Mouse (Mus musculus): Measurements from ENCODE around the gene Fibp. TPM values are rescaled to one million over a fixed set of nuclear protein-coding genes. Genes with fewer than 3 reads are reported as not detected.
A peak's percentile ranks its signal among the peaks of the same experiment; 100 is the strongest.

Fibp gene
- 87.4 and 93.1 TPM in 2 replicates for polyA plus RNA-seq (2015; fragmentation: Nextera tagmentation; extraction: Ambion mirVana)

- Histone ChIP-seq H3K4me2 (peak within 1 kb of the TSS; percentile 95), H3K4me3 (peak within 1 kb of the TSS; percentile 68), H3K4me1 (peaks cover 55% of the 10 kb centered on the region), H3K36me3 (peaks cover 39% of the 10 kb centered on the region), H3K27ac (replicated peaks) (peak within 1 kb of the TSS; percentile 55), H3K9me3 (no peaks in the 10 kb centered on the region), H3K9ac (peak within 1 kb of the TSS; percentile 86), H3K27me3 (replicated peaks) (no peaks in the 10 kb centered on the region)
- WGBS = under 1% methylated on average over 32 of the region's 32 CpGs
- no peak for ATAC-seq (ENCODE audit: extremely low read depth, insufficient number of reproducible peaks, low FRiP score, low TSS enrichment)
These were observed at the start of gene Fibp for GRCm38 (mm10) chr19:5460465-5460911. Gene Fibp (plus strand): TSS chr19:5460615.

- no peak overlapping the region for H3K4me3 ChIP-seq
- 70% methylated on average over 5 of the region's 5 CpGs for WGBS
- H3K27ac ChIP-seq (replicated peaks) = no peak overlapping the region
- peaks cover 8% of the 10 kb centered on the region; the same call in 1 of the 2 replicates for H3K36me3 ChIP-seq
- peaks cover 39% of the 10 kb centered on the region for H3K4me1 ChIP-seq
- no peak overlapping the region for H3K4me2 ChIP-seq
- H3K9ac ChIP-seq = no peak overlapping the region
- no peaks in the 10 kb centered on the region for H3K27me3 ChIP-seq (replicated peaks)
- H3K9me3 ChIP-seq = no peaks in the 10 kb centered on the region
- no peak for ATAC-seq (ENCODE audit: extremely low read depth, insufficient number of reproducible peaks, low FRiP score, low TSS enrichment)
These were observed 49.8 kb upstream of the Fibp start for GRCm38 (mm10) chr19:5410641-5411040.

- Histone ChIP-seq H3K36me3 (peaks cover 11% of the 10 kb centered on the region; the same call in 1 of the 2 replicates), H3K9ac (no peak overlapping the region), H3K9me3 (no peaks in the 10 kb centered on the region), H3K4me3 (no peak overlapping the region), H3K4me2 (no peak overlapping the region), H3K4me1 (peaks cover 35% of the 10 kb centered on the region), H3K27ac (replicated peaks) (no peak overlapping the region), H3K27me3 (replicated peaks) (no peaks in the 10 kb centered on the region)
- ATAC-seq (ENCODE audit: extremely low read depth, insufficient number of reproducible peaks, low FRiP score, low TSS enrichment) = no peak
- WGBS = 55% methylated on average over 5 of the region's 5 CpGs
These were observed 48.5 kb upstream of the Fibp start for GRCm38 (mm10) chr19:5411961-5412360.

GRCm38 (mm10) chr19:5413840-5414239, 46.6 kb upstream of the Fibp start:
- peaks cover 18% of the 10 kb centered on the region for H3K4me1 ChIP-seq
- H3K9me3 ChIP-seq = no peaks in the 10 kb centered on the region
- H3K4me3 ChIP-seq = no peak overlapping the region
- H3K36me3 ChIP-seq = peaks cover 18% of the 10 kb centered on the region; the same call in 1 of the 2 replicates
- no peak overlapping the region for H3K9ac ChIP-seq
- H3K27ac ChIP-seq (replicated peaks) = no peak overlapping the region
- ATAC-seq (ENCODE audit: extremely low read depth, insufficient number of reproducible peaks, low FRiP score, low TSS enrichment) = no peak
- WGBS = 64% methylated on average over 4 of the region's 4 CpGs
- no peaks in the 10 kb centered on the region for H3K27me3 ChIP-seq (replicated peaks)
- no peak overlapping the region for H3K4me2 ChIP-seq

GRCm38 (mm10) chr19:5414534-5414957, 45.9 kb upstream of the Fibp start:
- H3K4me1 ChIP-seq = peaks cover 13% of the 10 kb centered on the region; the same call in 1 of the 2 replicates
- peaks cover 19% of the 10 kb centered on the region for H3K36me3 ChIP-seq
- H3K9ac ChIP-seq = peak overlapping the region; percentile 47; the same call in 1 of the 2 replicates
- H3K4me2 ChIP-seq = no peak overlapping the region
- no peak overlapping the region for H3K4me3 ChIP-seq
- no peaks in the 10 kb centered on the region for H3K9me3 ChIP-seq
- 49% methylated on average over 2 of the region's 2 CpGs for WGBS
- H3K27me3 ChIP-seq (replicated peaks) = no peaks in the 10 kb centered on the region
- H3K27ac ChIP-seq (replicated peaks) = no peak overlapping the region
- no peak for ATAC-seq (ENCODE audit: extremely low read depth, insufficient number of reproducible peaks, low FRiP score, low TSS enrichment)

GRCm38 (mm10) chr19:5418750-5419466, 41.5 kb upstream of the Fibp start:
- Histone ChIP-seq H3K9me3 (no peaks in the 10 kb centered on the region), H3K4me2 (no peak overlapping the region), H3K27ac (replicated peaks) (no peak overlapping the region), H3K36me3 (peaks cover 59% of the 10 kb centered on the region), H3K4me1 (peaks cover 16% of the 10 kb centered on the region), H3K27me3 (replicated peaks) (no peaks in the 10 kb centered on the region), H3K4me3 (no peak overlapping the region), H3K9ac (no peak overlapping the region)
- 91% methylated on average over 8 of the region's 8 CpGs for WGBS
- no peak for ATAC-seq (ENCODE audit: extremely low read depth, insufficient number of reproducible peaks, low FRiP score, low TSS enrichment)

- no peak overlapping the region for H3K9ac ChIP-seq
- no peak overlapping the region for H3K4me3 ChIP-seq
- ATAC-seq (ENCODE audit: extremely low read depth, insufficient number of reproducible peaks, low FRiP score, low TSS enrichment) = no peak
- H3K9me3 ChIP-seq = no peaks in the 10 kb centered on the region
- WGBS = 79% methylated on average over 9 of the region's 9 CpGs
- peaks cover 59% of the 10 kb centered on the region for H3K36me3 ChIP-seq
- no peak overlapping the region for H3K4me2 ChIP-seq
- H3K27ac ChIP-seq (replicated peaks) = no peak overlapping the region
- no peaks in the 10 kb centered on the region for H3K27me3 ChIP-seq (replicated peaks)
- H3K4me1 ChIP-seq = peaks cover 13% of the 10 kb centered on the region
These were observed 40.8 kb upstream of the Fibp start for GRCm38 (mm10) chr19:5419630-5420029.

- no peak for ATAC-seq (ENCODE audit: extremely low read depth, insufficient number of reproducible peaks, low FRiP score, low TSS enrichment)
- Histone ChIP-seq H3K36me3 (peaks cover 59% of the 10 kb centered on the region), H3K4me2 (no peak overlapping the region), H3K9ac (no peak overlapping the region), H3K9me3 (no peaks in the 10 kb centered on the region), H3K27ac (replicated peaks) (no peak overlapping the region), H3K4me3 (no peak overlapping the region), H3K4me1 (peaks cover 13% of the 10 kb centered on the region), H3K27me3 (replicated peaks) (no peaks in the 10 kb centered on the region)
- WGBS = 89% methylated on average over 6 of the region's 6 CpGs
These were observed 39.8 kb upstream of the Fibp start for GRCm38 (mm10) chr19:5420579-5420978.

- no peak overlapping the region for H3K4me2 ChIP-seq
- H3K27ac ChIP-seq (replicated peaks) = no peak overlapping the region
- WGBS = 88% methylated on average over 5 of the region's 5 CpGs
- H3K27me3 ChIP-seq (replicated peaks) = no peaks in the 10 kb centered on the region
- peaks cover 25% of the 10 kb centered on the region for H3K4me1 ChIP-seq
- peaks cover 65% of the 10 kb centered on the region for H3K36me3 ChIP-seq
- ATAC-seq (ENCODE audit: extremely low read depth, insufficient number of reproducible peaks, low FRiP score, low TSS enrichment) = no peak
- H3K9ac ChIP-seq = no peak overlapping the region
- H3K4me3 ChIP-seq = no peak overlapping the region
- no peaks in the 10 kb centered on the region for H3K9me3 ChIP-seq
These were observed 38.6 kb upstream of the Fibp start for GRCm38 (mm10) chr19:5421784-5422183.

GRCm38 (mm10) chr19:5422267-5422666, 38.1 kb upstream of the Fibp start:
- WGBS = 89% methylated on average over 10 of the region's 10 CpGs
- H3K4me3 ChIP-seq = no peak overlapping the region
- H3K27me3 ChIP-seq (replicated peaks) = no peaks in the 10 kb centered on the region
- peaks cover 30% of the 10 kb centered on the region for H3K4me1 ChIP-seq
- peaks cover 68% of the 10 kb centered on the region for H3K36me3 ChIP-seq
- H3K4me2 ChIP-seq = no peak overlapping the region
- no peaks in the 10 kb centered on the region for H3K9me3 ChIP-seq
- ATAC-seq (ENCODE audit: extremely low read depth, insufficient number of reproducible peaks, low FRiP score, low TSS enrichment) = no peak
- no peak overlapping the region for H3K27ac ChIP-seq (replicated peaks)
- H3K9ac ChIP-seq = peak overlapping the region; percentile 91; the same call in 1 of the 2 replicates

- H3K4me3 ChIP-seq = peak overlapping the region; percentile 84
- WGBS = 85% methylated on average over 9 of the region's 9 CpGs
These were observed 37.4 kb upstream of the Fibp start for GRCm38 (mm10) chr19:5422895-5423443.

More at GRCm38 (mm10) chr19:5422895-5423443, 37.4 kb upstream of the Fibp start:
- Histone ChIP-seq H3K27ac (replicated peaks) (no peak overlapping the region), H3K4me1 (peaks cover 30% of the 10 kb centered on the region), H3K4me2 (peak overlapping the region; percentile 71), H3K36me3 (peaks cover 67% of the 10 kb centered on the region), H3K27me3 (replicated peaks) (no peaks in the 10 kb centered on the region), H3K9ac (peak overlapping the region; percentile 91), H3K9me3 (no peaks in the 10 kb centered on the region)
- no peak for ATAC-seq (ENCODE audit: extremely low read depth, insufficient number of reproducible peaks, low FRiP score, low TSS enrichment)
